Mouse (Mus musculus): ENCODE results near the gene Gtf2a1. TPM values are rescaled to one million over a fixed set of nuclear protein-coding genes. Genes with fewer than 3 reads are reported as not detected.

Gtf2a1 gene
- total and polyA plus RNA-seq, 3 experiments, result 19.2 to 34.5 (median 25.7) TPM

GRCm38 (mm10) chr12:91511766-91512165 lies 78.5 kb downstream of the Gtf2a1 start:
- TF ChIP-seq SMC3 (IDR thresholded peaks at IDR 0.05; ENCODE audit: low read depth, low read length), result no peak
- no peak for TF ChIP-seq GABPA (IDR thresholded peaks at IDR 0.05; ENCODE audit: insufficient replicate concordance, low read depth, low read length)
- TF ChIP-seq ZC3H11A (IDR thresholded peaks at IDR 0.05; ENCODE audit: low read depth, low read length), result no peak
- TF ChIP-seq BHLHE40 (IDR thresholded peaks at IDR 0.05; ENCODE audit: low read depth, low read length), result no peak
- no peak for TF ChIP-seq EP300 (IDR thresholded peaks at IDR 0.05; ENCODE audit: low read length)
- TF ChIP-seq E2F4 (IDR thresholded peaks at IDR 0.05; ENCODE audit: insufficient replicate concordance, low read depth, low read length), result no peak
- TF ChIP-seq HCFC1 (IDR thresholded peaks at IDR 0.05; ENCODE audit: low read depth, low read length), result no peak
- TF ChIP-seq MYC (IDR thresholded peaks at IDR 0.05; ENCODE audit: low read depth, low read length), result no peak
- TF ChIP-seq KAT2A (IDR thresholded peaks at IDR 0.05; ENCODE audit: insufficient replicate concordance, low read length), result no peak
- no peak for TF ChIP-seq ZNF384 (IDR thresholded peaks at IDR 0.05; ENCODE audit: low read depth, low read length)
- TF ChIP-seq ZKSCAN1 (IDR thresholded peaks at IDR 0.05; ENCODE audit: borderline replicate concordance, low read depth, low read length), result no peak
- no peak for TF ChIP-seq MAFK (IDR thresholded peaks at IDR 0.05; ENCODE audit: insufficient replicate concordance, low read length)
- no peak for TF ChIP-seq ETS1 (conservative IDR thresholded peaks at IDR 0.05; ENCODE audit: low read depth, low read length)
- TF ChIP-seq MEF2A (IDR thresholded peaks at IDR 0.05; ENCODE audit: borderline replicate concordance, low read depth, low read length), result no peak
- no peak for TF ChIP-seq CHD1 (IDR thresholded peaks at IDR 0.05; ENCODE audit: low read depth, low read length)
- TF ChIP-seq PAX5 (IDR thresholded peaks at IDR 0.05; ENCODE audit: low read length), result no peak
- no peak for TF ChIP-seq SIN3A (IDR thresholded peaks at IDR 0.05; ENCODE audit: low read length)
- TF ChIP-seq NRF1 (IDR thresholded peaks at IDR 0.05; ENCODE audit: low read depth, low read length), result no peak
- TF ChIP-seq TCF12 (IDR thresholded peaks at IDR 0.05; ENCODE audit: low read depth, low read length), result no peak
- Histone ChIP-seq H3K79me2 (replicated peaks; ENCODE audit: control insufficient read depth, extremely low read depth, insufficient read depth, poor library complexity, severe bottlenecking) (no peaks in the 10 kb centered on the region), H3K36me3 (replicated peaks in 1 of 2; ENCODE audit: control insufficient read depth in 1 of 2, insufficient read depth in 1 of 2, low read length in 1 of 2) (no peaks in the 10 kb centered on the region), H3K4me2 (ENCODE audit: insufficient read depth, low read depth, poor library complexity, severe bottlenecking) (no peak overlapping the region), H3K9ac (ENCODE audit: insufficient read depth, low read depth) (no peak overlapping the region), H3K4me1 (ENCODE audit: control insufficient read depth in 1 of 2, insufficient read depth in 2 of 2) (no peaks in the 10 kb centered on the region), H3K27me3 (replicated peaks) (no peaks in the 10 kb centered on the region), H3K9me3 (replicated peaks; ENCODE audit: low read length) (no peaks in the 10 kb centered on the region), H3K4me3 (replicated peaks in 1 of 3; ENCODE audit: low read depth in 2 of 3, low read length in 2 of 3, poor library complexity in 1 of 3) (no peak overlapping the region), H3K27ac (ENCODE audit: insufficient read depth, low read depth) (no peak overlapping the region)
- dilution Hi-C loops (cut with MboI; ENCODE audit: extremely low pct_ligation_motif_present, extremely low pct_unique_long_range_greater_than_20kb, low sequenced_read_pairs) (no loop called here), in situ Hi-C loops (cut with MboI; ENCODE audit: low pct_ligation_motif_present, low pct_unique_long_range_greater_than_20kb, low sequenced_read_pairs) (no loop called here)
- DNase-seq (ENCODE audit: extremely low read depth), result no peak

Other genes starting within 250 kb of the Gtf2a1 start
- 8.9 and 10.7 TPM in 2 replicates for gene Cep128, start 206.1 kb downstream of the Gtf2a1 start, total RNA-seq (2012; rRNA removed)
- gene Cep128, start 206.1 kb downstream of the Gtf2a1 start, total RNA-seq (2014; rRNA removed), result 14.6 and 16.1 TPM in 2 replicates
- gene Cep128, start 206.1 kb downstream of the Gtf2a1 start, polyA plus RNA-seq (2012; ENCODE audit: insufficient read length, low read depth), result 13.5 and 15.2 TPM in 2 replicates
- not detected in 2 replicates for gene Tshr, start 205.9 kb downstream of the Gtf2a1 start, total RNA-seq (2012; rRNA removed)
- gene Tshr, start 205.9 kb downstream of the Gtf2a1 start, total RNA-seq (2014; rRNA removed), result not detected in 2 replicates
- not detected in 2 replicates for gene Tshr, start 205.9 kb downstream of the Gtf2a1 start, polyA plus RNA-seq (2012; ENCODE audit: insufficient read length, low read depth)
- gene Ston2, start 197.9 kb upstream of the Gtf2a1 start, total RNA-seq (2012; rRNA removed), result 0.29 and 0.34 TPM in 2 replicates
- not detected in 2 replicates for gene Ston2, start 197.9 kb upstream of the Gtf2a1 start, total RNA-seq (2014; rRNA removed)
- 0.21 TPM in 1 of 2 replicates, not detected in the other for gene Ston2, start 197.9 kb upstream of the Gtf2a1 start, polyA plus RNA-seq (2012; ENCODE audit: insufficient read length, low read depth)